Mouse (Mus musculus) midbrain, embryonic 13.5 days (tissue): Measurements from ENCODE around the gene Ptger4. TPM values are rescaled to one million over a fixed set of nuclear protein-coding genes. Genes with fewer than 3 reads are reported as not detected.

Experiments
- ATAC-seq: fragments of 200-750 bp; cut with Nextera tagmentation; 2 replicates; pipeline ENCODE4 v1.8.0; 2017; ENCODE audit warnings: mild to moderate bottlenecking, moderate TSS enrichment, moderate library complexity
- H3K27ac ChIP-seq: fragments of 300-500 bp; sonication (generic); 2 replicates; pipeline ENCODE4 v1.5.1; 2015; ENCODE audit warnings: inconsistent platforms, mild to moderate bottlenecking, moderate library complexity
- H3K27me3 ChIP-seq: fragments of 300-500 bp; sonication (generic); 2 replicates; pipeline ENCODE4 v1.6.1; 2015; ENCODE audit warnings: mild to moderate bottlenecking, inconsistent platforms
- H3K36me3 ChIP-seq: fragments of 300-500 bp; sonication (generic); 2 replicates; pipeline ENCODE4 v1.6.1; 2015; ENCODE audit warnings: mild to moderate bottlenecking, inconsistent platforms
- H3K4me1 ChIP-seq: fragments of 300-500 bp; sonication (generic); replicated peaks from 2 replicates; pipeline ENCODE4 v1.6.1; 2015; ENCODE audit warnings: inconsistent platforms
- H3K4me2 ChIP-seq: fragments of 300-500 bp; sonication (generic); replicated peaks from 2 replicates; pipeline ENCODE4 v1.6.1; 2015; ENCODE audit warnings: moderate library complexity, mild to moderate bottlenecking, inconsistent platforms
- H3K4me3 ChIP-seq: fragments of 300-500 bp; sonication (generic); replicated peaks from 2 replicates; pipeline ENCODE4 v1.5.1; 2015; ENCODE audit warnings: mild to moderate bottlenecking, inconsistent platforms
- H3K9ac ChIP-seq: fragments of 300-500 bp; sonication (generic); replicated peaks from 2 replicates; pipeline ENCODE4 v1.6.1; 2015; ENCODE audit warnings: mild to moderate bottlenecking, inconsistent platforms
- H3K9me3 ChIP-seq: fragments of 300-500 bp; sonication (generic); 2 replicates; pipeline ENCODE4 v1.6.1; 2016; ENCODE audit warnings: mild to moderate bottlenecking, inconsistent platforms
- WGBS: fragments of 180-500 bp; shearing (Covaris S2); methylation state at CpG from one replicate; pipeline ENCODE4 v1.1.7; 2015; 5-methylcytosine and 5-hydroxymethylcytosine counted together
- polyA plus RNA-seq: library from polyadenylated mRNA; unstranded; fragments of >200 nt; fragmentation: Nextera tagmentation; extraction: Ambion mirVana; gene quantifications from 2 replicates; pipeline ENCODE4 v1.2.1, GENCODE M21; 2015

The Ptger4 gene
- 0.54 and 0.90 TPM in 2 replicates for polyA plus RNA-seq

- Histone ChIP-seq H3K4me2 (peak within 1 kb of the TSS; percentile 91), H3K27me3 (peaks cover 77% of the 10 kb centered on the region), H3K4me3 (peak within 1 kb of the TSS; percentile 58), H3K9ac (peak within 1 kb of the TSS; percentile 58), H3K4me1 (peaks cover 30% of the 10 kb centered on the region), H3K36me3 (no peaks in the 10 kb centered on the region), H3K9me3 (no peaks in the 10 kb centered on the region), H3K27ac (no peak within 1 kb of the TSS)
- under 1% methylated on average over 60 of the region's 61 CpGs for WGBS
- ATAC-seq = peak; percentile 95
Observed at GRCm38 (mm10) chr15:5243959-5244905, at the start of gene Ptger4. Gene Ptger4 (minus strand): TSS chr15:5244187.

GRCm38 (mm10) chr15:5288412-5288811 is 44.4 kb upstream of the Ptger4 start:
- Histone ChIP-seq H3K27ac (no peak overlapping the region), H3K9me3 (no peaks in the 10 kb centered on the region), H3K9ac (no peak overlapping the region), H3K4me3 (no peak overlapping the region), H3K4me2 (no peak overlapping the region), H3K36me3 (no peaks in the 10 kb centered on the region), H3K27me3 (no peaks in the 10 kb centered on the region), H3K4me1 (no peaks in the 10 kb centered on the region)
- ATAC-seq = no peak
- WGBS = 91% methylated on average over 8 of the region's 8 CpGs

DNA sequence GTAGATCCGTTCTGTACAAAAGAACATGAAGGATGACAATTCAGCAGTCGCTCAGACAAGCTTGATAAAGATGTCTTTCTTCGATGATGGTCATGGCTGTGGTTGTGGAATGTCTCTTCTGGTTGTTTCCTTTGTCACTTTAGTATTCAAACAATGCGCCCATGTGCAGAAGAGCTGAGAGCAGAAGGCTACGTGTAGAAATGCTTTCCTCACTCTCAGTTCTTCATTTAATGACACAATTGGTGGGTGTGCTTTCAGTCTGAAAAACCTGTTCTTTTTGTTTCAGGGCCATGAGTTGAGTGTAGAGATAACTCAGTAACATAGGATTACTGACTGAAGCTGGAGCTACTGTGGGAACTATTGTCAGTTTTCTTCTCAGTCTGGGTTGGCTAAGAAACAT is 43.1 kb upstream of the Ptger4 start:
- no peaks in the 10 kb centered on the region for H3K36me3 ChIP-seq
- H3K9me3 ChIP-seq = no peaks in the 10 kb centered on the region
- H3K4me2 ChIP-seq = no peak overlapping the region
- H3K9ac ChIP-seq = no peak overlapping the region
- H3K4me3 ChIP-seq = no peak overlapping the region
- H3K27me3 ChIP-seq = no peaks in the 10 kb centered on the region
- no peaks in the 10 kb centered on the region for H3K4me1 ChIP-seq
- WGBS = 80% methylated on average over 5 of the region's 5 CpGs
- H3K27ac ChIP-seq = no peak overlapping the region
- ATAC-seq = no peak

- Histone ChIP-seq H3K27ac (no peak overlapping the region), H3K9ac (no peak overlapping the region), H3K36me3 (no peaks in the 10 kb centered on the region), H3K27me3 (no peaks in the 10 kb centered on the region), H3K4me3 (no peak overlapping the region), H3K9me3 (no peaks in the 10 kb centered on the region), H3K4me2 (no peak overlapping the region), H3K4me1 (no peaks in the 10 kb centered on the region)
- 91% methylated on average over 2 of the region's 2 CpGs for WGBS
- ATAC-seq = no peak
Observed at GRCm38 (mm10) chr15:5281316-5281715, 37.3 kb upstream of the Ptger4 start.

- WGBS = 75% methylated on average over 4 of the region's 4 CpGs
Observed at GRCm38 (mm10) chr15:5279831-5280230, 35.8 kb upstream of the Ptger4 start.

DNA sequence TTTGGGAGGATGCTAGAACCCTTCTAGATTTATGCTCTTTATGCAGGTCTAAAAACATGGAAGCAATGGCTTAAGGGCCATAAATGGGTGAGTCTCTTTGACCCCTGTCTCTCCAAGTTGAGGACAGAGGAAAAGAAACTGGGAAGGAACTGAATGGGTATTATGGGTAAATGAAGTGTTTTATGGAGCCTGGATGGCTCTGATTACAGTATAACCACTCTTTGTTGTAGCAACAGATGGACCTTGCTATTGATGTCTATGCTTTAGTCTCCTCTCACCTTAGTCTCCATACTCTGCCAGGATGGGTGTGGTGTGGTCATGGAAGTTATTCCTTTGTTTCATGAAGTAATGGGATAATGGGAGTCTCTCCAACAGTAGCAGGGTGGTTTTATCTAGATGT is 34.5 kb upstream of the Ptger4 start:
- Histone ChIP-seq H3K27me3 (no peaks in the 10 kb centered on the region), H3K9ac (no peak overlapping the region), H3K4me2 (no peak overlapping the region), H3K27ac (no peak overlapping the region), H3K4me1 (no peaks in the 10 kb centered on the region), H3K4me3 (no peak overlapping the region), H3K36me3 (no peaks in the 10 kb centered on the region), H3K9me3 (no peaks in the 10 kb centered on the region)
- no peak for ATAC-seq

More at GRCm38 (mm10) chr15:5279831-5280230, 35.8 kb upstream of the Ptger4 start:
- no peaks in the 10 kb centered on the region for H3K36me3 ChIP-seq
- H3K27me3 ChIP-seq = no peaks in the 10 kb centered on the region
- no peak overlapping the region for H3K27ac ChIP-seq
- H3K4me2 ChIP-seq = no peak overlapping the region
- ATAC-seq = no peak
- H3K9ac ChIP-seq = no peak overlapping the region
- no peak overlapping the region for H3K4me3 ChIP-seq
- H3K9me3 ChIP-seq = no peaks in the 10 kb centered on the region
- no peaks in the 10 kb centered on the region for H3K4me1 ChIP-seq

GRCm38 (mm10) chr15:5273981-5274380 is 30.0 kb upstream of the Ptger4 start:
- no peak overlapping the region for H3K9ac ChIP-seq
- WGBS = 95% methylated on average over 1 of the region's 1 CpGs

DNA sequence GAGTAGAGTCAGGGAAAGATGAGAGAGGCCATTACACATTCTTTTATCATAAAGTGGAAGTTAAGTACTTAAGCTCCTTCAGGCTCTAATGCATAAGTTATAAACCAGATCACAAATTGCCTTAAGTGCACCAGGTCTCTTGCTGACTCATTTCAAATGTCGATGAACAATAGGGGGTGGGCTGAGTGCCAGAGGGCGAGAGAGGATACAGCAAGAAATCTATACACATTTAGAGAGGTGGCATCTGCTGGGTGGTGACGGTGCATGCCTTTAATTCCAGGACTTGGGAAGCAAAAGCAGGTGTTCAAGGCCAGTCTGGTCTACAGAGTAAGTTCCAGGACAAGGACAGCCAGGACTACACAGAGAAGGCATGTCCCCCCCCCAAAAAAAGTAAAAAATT is 22.1 kb upstream of the Ptger4 start:
- Histone ChIP-seq H3K4me3 (no peak overlapping the region), H3K27me3 (no peaks in the 10 kb centered on the region), H3K4me2 (no peak overlapping the region), H3K9ac (no peak overlapping the region), H3K9me3 (no peaks in the 10 kb centered on the region), H3K4me1 (no peaks in the 10 kb centered on the region), H3K27ac (no peak overlapping the region), H3K36me3 (no peaks in the 10 kb centered on the region)
- ATAC-seq = no peak
- WGBS = 76% methylated on average over 3 of the region's 3 CpGs

More at GRCm38 (mm10) chr15:5273981-5274380, 30.0 kb upstream of the Ptger4 start:
- no peak overlapping the region for H3K4me2 ChIP-seq
- no peaks in the 10 kb centered on the region for H3K9me3 ChIP-seq
- H3K27me3 ChIP-seq = no peaks in the 10 kb centered on the region
- no peak overlapping the region for H3K27ac ChIP-seq
- no peak overlapping the region for H3K4me3 ChIP-seq
- no peaks in the 10 kb centered on the region for H3K36me3 ChIP-seq
- H3K4me1 ChIP-seq = no peaks in the 10 kb centered on the region
- ATAC-seq = no peak

GRCm38 (mm10) chr15:5262874-5263504 is 19.0 kb upstream of the Ptger4 start:
- 81% methylated on average over 10 of the region's 10 CpGs for WGBS
- Histone ChIP-seq H3K4me2 (no peak overlapping the region), H3K27me3 (no peaks in the 10 kb centered on the region), H3K9me3 (no peaks in the 10 kb centered on the region), H3K4me3 (no peak overlapping the region), H3K4me1 (no peaks in the 10 kb centered on the region), H3K36me3 (no peaks in the 10 kb centered on the region), H3K9ac (no peak overlapping the region), H3K27ac (no peak overlapping the region)
- ATAC-seq = no peak

- no peak for ATAC-seq
- Histone ChIP-seq H3K27me3 (no peaks in the 10 kb centered on the region), H3K4me3 (no peak overlapping the region), H3K36me3 (no peaks in the 10 kb centered on the region), H3K27ac (no peak overlapping the region), H3K9ac (no peak overlapping the region), H3K4me2 (no peak overlapping the region), H3K4me1 (no peaks in the 10 kb centered on the region), H3K9me3 (no peaks in the 10 kb centered on the region)
- WGBS = 87% methylated on average over 13 of the region's 13 CpGs
Observed at GRCm38 (mm10) chr15:5262095-5262667, 18.2 kb upstream of the Ptger4 start.

DNA sequence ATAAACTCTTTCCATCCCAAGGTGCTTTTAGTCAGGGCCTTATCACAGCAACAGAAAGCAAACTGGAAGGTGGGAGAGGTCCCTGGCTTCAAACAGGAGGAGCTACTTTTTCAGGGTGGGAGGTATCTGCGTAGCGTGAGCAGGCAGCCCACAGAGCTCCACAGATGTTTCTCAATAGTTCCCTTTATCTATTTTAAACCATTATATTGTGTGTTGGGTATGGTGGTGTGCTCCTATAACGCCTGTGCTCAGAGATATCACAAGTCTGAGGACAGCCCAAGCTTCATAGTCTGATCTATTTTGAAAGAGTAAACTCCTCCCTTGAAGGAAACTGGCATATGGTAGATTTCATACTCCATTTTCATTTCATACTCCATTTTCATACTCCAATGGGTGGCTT is 17.0 kb upstream of the Ptger4 start:
- WGBS = 91% methylated on average over 3 of the region's 3 CpGs

DNA sequence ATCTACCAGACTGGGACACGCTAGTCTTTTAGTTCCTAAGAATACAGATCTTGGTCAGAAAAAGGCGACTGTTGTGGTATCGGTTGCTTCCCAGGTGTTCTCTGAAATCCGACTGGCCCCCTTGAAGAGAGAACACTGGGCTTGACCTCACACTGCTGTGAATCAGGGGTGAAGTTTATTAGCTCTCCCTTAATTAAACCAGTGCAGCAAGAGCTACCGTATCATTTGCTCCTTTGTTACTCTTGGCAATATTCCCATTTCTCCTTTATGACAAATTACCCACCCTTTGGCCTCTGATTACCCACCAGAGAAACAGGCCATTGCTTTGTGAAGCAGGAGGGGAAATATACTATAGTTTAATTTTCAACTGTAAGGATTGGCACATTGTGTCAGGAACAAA is 16.2 kb upstream of the Ptger4 start:
- Histone ChIP-seq H3K4me2 (no peak overlapping the region), H3K4me3 (no peak overlapping the region), H3K9me3 (no peaks in the 10 kb centered on the region), H3K4me1 (no peaks in the 10 kb centered on the region), H3K27ac (no peak overlapping the region), H3K36me3 (no peaks in the 10 kb centered on the region), H3K9ac (no peak overlapping the region), H3K27me3 (no peaks in the 10 kb centered on the region)
- WGBS = 65% methylated on average over 5 of the region's 5 CpGs
- ATAC-seq = no peak

More for the DNA sequence above, 17.0 kb upstream of the Ptger4 start:
- Histone ChIP-seq H3K4me1 (no peaks in the 10 kb centered on the region), H3K9me3 (no peaks in the 10 kb centered on the region), H3K4me3 (no peak overlapping the region), H3K4me2 (no peak overlapping the region), H3K27ac (no peak overlapping the region), H3K27me3 (no peaks in the 10 kb centered on the region), H3K36me3 (no peaks in the 10 kb centered on the region), H3K9ac (no peak overlapping the region)
- ATAC-seq = no peak
